8 mouse cellular contexts compared by ENCODE assay signal in the genomic region with DNA sequence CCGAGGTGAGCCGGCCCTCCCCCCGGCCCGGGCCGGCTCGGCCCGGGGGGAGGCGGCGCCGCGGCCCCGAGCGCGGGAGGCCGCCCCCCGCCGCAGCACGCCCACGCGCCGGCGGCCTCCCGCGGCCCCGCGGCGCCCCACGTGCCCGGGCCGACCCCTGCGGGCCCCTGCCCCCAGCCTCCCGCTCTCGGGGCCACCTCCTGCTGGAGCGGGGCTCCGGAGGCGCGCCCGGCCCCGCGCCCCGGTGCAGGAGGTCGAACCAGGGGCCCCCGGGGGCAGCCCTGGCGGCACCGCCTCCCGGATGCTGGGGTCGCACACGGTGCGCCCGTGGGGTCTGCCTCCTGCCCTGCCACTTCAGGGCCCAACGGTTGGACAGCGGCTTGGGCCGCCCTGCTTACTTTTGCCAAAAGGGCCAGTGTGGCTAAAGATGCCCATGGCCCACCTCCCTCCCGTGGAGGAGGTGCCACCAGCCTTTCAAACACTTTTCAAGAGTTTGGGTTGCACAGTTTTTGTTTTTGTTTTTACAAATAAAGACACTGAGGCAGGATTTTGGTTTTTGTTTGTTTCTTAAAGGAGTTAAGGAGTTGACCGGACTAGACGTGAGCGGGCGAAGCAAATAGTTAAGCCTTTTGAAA. TPM values are rescaled to one million over a fixed set of nuclear protein-coding genes. Genes with fewer than 3 reads are reported as not detected.
DNase-seq lines count a peak whose midpoint lies in the region; ATAC-seq and TF ChIP-seq lines count a peak whose summit lies in the region.

No protein-coding gene starts in this region.

- DNase-seq in B cell, adult 2 months, result peak; percentile 51 to 62
- no peak for DNase-seq in Patski (ENCODE audit: low read depth, low spot score)
- DNase-seq in cerebellum, postnatal 36 days, result peak; percentile 42 to 44
- peak; percentile 12 for DNase-seq in liver, embryonic 13.5 days
- peak; percentile 73 for DNase-seq in thymus, postnatal 4 days

- no peaks in the 10 kb centered on the region for H3K36me3 ChIP-seq in intestine, embryonic 16.5 days (ENCODE audit: control insufficient read depth, insufficient read depth, low read length)
- no peaks in the 10 kb centered on the region for H3K36me3 ChIP-seq in liver, embryonic 13.5 days
- no peaks in the 10 kb centered on the region for H3K36me3 ChIP-seq in neural tube, embryonic 13.5 days

- no peak for TF ChIP-seq CTCF in Patski (IDR thresholded peaks at IDR 0.05)

- H3K4me1 ChIP-seq in intestine, embryonic 16.5 days (ENCODE audit: control insufficient read depth, insufficient read depth, low read length), result peaks cover 5% of the 10 kb centered on the region
- H3K4me1 ChIP-seq in liver, embryonic 13.5 days (replicated peaks), result peaks cover 18% of the 10 kb centered on the region
- H3K4me1 ChIP-seq in neural tube, embryonic 13.5 days (replicated peaks), result peaks cover 39% of the 10 kb centered on the region

- peak overlapping the region; percentile 91 for H3K27ac ChIP-seq in intestine, embryonic 16.5 days (ENCODE audit: low read length)
- H3K27ac ChIP-seq in liver, embryonic 13.5 days, result peak overlapping the region; percentile 87
- H3K27ac ChIP-seq in neural tube, embryonic 13.5 days (replicated peaks), result peak overlapping the region; percentile 97

- H3K9me3 ChIP-seq in intestine, embryonic 16.5 days (ENCODE audit: control insufficient read depth, low read length), result no peaks in the 10 kb centered on the region
- no peaks in the 10 kb centered on the region for H3K9me3 ChIP-seq in liver, embryonic 13.5 days (replicated peaks)
- H3K9me3 ChIP-seq in neural tube, embryonic 13.5 days, result no peaks in the 10 kb centered on the region

- peak overlapping the region; percentile 81 for H3K4me2 ChIP-seq in intestine, embryonic 16.5 days (ENCODE audit: low read depth, low read length)
- peak overlapping the region; percentile 89 for H3K4me2 ChIP-seq in liver, embryonic 13.5 days
- peak overlapping the region; percentile 91 for H3K4me2 ChIP-seq in neural tube, embryonic 13.5 days

- H3K9ac ChIP-seq in intestine, embryonic 16.5 days (ENCODE audit: low read depth, low read length), result peak overlapping the region; percentile 97
- H3K9ac ChIP-seq in liver, embryonic 13.5 days, result peak overlapping the region; percentile 92
- peak overlapping the region; percentile 93 for H3K9ac ChIP-seq in neural tube, embryonic 13.5 days

- peak overlapping the region; percentile 87 for H3K4me3 ChIP-seq in intestine, embryonic 16.5 days (ENCODE audit: low read length)
- H3K4me3 ChIP-seq in liver, embryonic 13.5 days (replicated peaks), result peak overlapping the region; percentile 87
- peak overlapping the region; percentile 74 for H3K4me3 ChIP-seq in neural tube, embryonic 13.5 days

- 5% methylated on average over 45 of the region's 58 CpGs for WGBS in intestine, embryonic 16.5 days
- 4% methylated on average over 50 of the region's 58 CpGs for WGBS in liver, embryonic 13.5 days (ENCODE audit: insufficient replicate concordance)
- WGBS in neural tube, embryonic 13.5 days, result 4% methylated on average over 56 of the region's 58 CpGs

- in situ Hi-C loops in Patski (cut with MboI; ENCODE audit: low pct_unique_long_range_greater_than_20kb), result no loop called here

- ATAC-seq in Patski, result peak; percentile 69
- peak; percentile 64 for ATAC-seq in granulocyte monocyte progenitor cell, adult 5-6 weeks (replicated peaks; ENCODE audit: poor library complexity, severe bottlenecking)
- peak; percentile 75 for ATAC-seq in intestine, embryonic 16.5 days
- ATAC-seq in liver, embryonic 13.5 days (ENCODE audit: low read depth), result peak; percentile 71
- ATAC-seq in neural tube, embryonic 13.5 days (ENCODE audit: low read depth), result peak; percentile 64

- POLR2A ChIA-PET in Patski (lab: Charles Lee), result interaction anchor here (0.6 kb wide), 1 partner anchor 700 kb away, joined by 3 read pairs; no protein-coding TSS in a partner anchor

- CTCF ChIA-PET in Patski (lab: Charles Lee), result interaction anchor here (1.2 kb wide), 1 partner anchor 21 kb away, joined by 4 read pairs; no protein-coding TSS in a partner anchor

- H3K27me3 ChIP-seq in Patski, result no peaks in the 10 kb centered on the region
- H3K27me3 ChIP-seq in intestine, embryonic 16.5 days (replicated peaks; ENCODE audit: control insufficient read depth, insufficient read depth, low read length), result no peaks in the 10 kb centered on the region
- H3K27me3 ChIP-seq in liver, embryonic 13.5 days, result no peaks in the 10 kb centered on the region
- no peaks in the 10 kb centered on the region for H3K27me3 ChIP-seq in neural tube, embryonic 13.5 days

RNA-seq across cellular contexts. Expression of gene Casd1, which starts 0.8 kb away (rescaled TPM):
- 38.1 TPM for polyA plus RNA-seq in Patski (2021)
- 28.5 TPM in 2 replicates for total RNA-seq in granulocyte monocyte progenitor cell, adult 5-6 weeks (2014; fragmentation: Nextera tagmentation)
- 40.8 and 48.0 TPM in 2 replicates for total RNA-seq in granulocyte monocyte progenitor cell, adult 5-6 weeks (2017)
- polyA plus RNA-seq in intestine, embryonic 16.5 days (2015; fragmentation: Nextera tagmentation; extraction: Ambion mirVana), result 16.7 and 16.8 TPM in 2 replicates
- 7.7 and 10.5 TPM in 2 replicates for polyA plus RNA-seq in liver, embryonic 13.5 days (2015; fragmentation: Nextera tagmentation; extraction: Ambion mirVana)
- 36.7 and 39.9 TPM in 2 replicates for polyA plus RNA-seq in neural tube, embryonic 13.5 days (2015; fragmentation: Nextera tagmentation; extraction: Ambion mirVana)
